Mouse (Mus musculus): ENCODE results near the gene Ric3. TPM values are rescaled to one million over a fixed set of nuclear protein-coding genes. Genes with fewer than 3 reads are reported as not detected.
"Not testable (repeated sequence)": the region's sequence is repeated elsewhere in the genome, so short reads cannot be mapped to it uniquely, and the experiment has no call there.

Ric3 gene
- 16.1 and 18.2 TPM in 2 replicates for polyA plus RNA-seq (2014; fragmentation: Nextera tagmentation; extraction: Ambion mirVana)

DNA sequence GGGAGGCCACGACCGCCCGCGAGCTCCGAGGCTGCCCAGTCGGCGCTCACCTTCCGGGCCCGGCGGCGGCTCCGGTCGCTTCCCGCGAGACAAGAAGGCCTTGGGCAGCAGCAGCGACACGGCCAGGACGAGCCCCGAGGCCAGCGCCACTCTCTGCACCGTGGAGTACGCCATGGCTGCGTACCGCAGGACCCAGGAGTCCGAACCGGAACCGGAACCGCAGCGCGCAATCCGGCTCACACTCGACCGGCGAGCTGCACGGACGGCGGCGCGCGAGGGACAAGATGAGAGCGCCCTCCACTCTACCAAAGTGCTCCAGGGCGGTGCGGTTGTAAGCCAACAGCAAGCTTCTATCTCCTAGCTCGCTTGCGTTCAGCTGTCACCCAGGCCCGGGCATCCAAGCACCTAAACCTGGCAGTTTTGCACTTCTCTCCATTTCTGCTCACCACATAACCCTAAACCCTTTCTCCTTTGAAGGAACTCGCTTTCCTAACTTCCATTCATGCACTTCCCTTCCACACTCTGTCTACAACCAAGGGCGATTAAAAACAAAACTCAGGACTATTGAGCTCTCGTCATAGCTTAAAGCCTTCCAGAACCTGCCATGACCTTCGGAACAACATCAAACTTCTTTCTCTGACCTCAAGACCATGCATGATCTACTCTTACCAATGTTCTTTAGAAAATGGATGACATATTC, at the start of gene Ric3:
Ric3 (minus strand) TSS at position 219 of the 700 bp plus-strand sequence.
- peak within 1 kb of the TSS; percentile 70 for H3K4me2 ChIP-seq (ENCODE audit: low read depth, low read length, severe bottlenecking)
- H3K4me1 ChIP-seq (replicated peaks; ENCODE audit: control insufficient read depth, insufficient read depth, low read length), result no peaks in the 10 kb centered on the region
- DNase-seq (ENCODE audit: low spot score) (peak; percentile 79), ATAC-seq (replicated peaks; ENCODE audit: low FRiP score) (peak; percentile 91)
- 4% methylated on average over 50 of the region's 50 CpGs for WGBS
- H3K9ac ChIP-seq (ENCODE audit: low read length), result peak within 1 kb of the TSS; percentile 77
- no peaks in the 10 kb centered on the region for H3K27me3 ChIP-seq (ENCODE audit: control insufficient read depth, insufficient read depth, low read length)
- peak within 1 kb of the TSS; percentile 69 for H3K4me3 ChIP-seq (ENCODE audit: low read depth, low read length)
- H3K9me3 ChIP-seq (ENCODE audit: control insufficient read depth, low read length), result no peaks in the 10 kb centered on the region
- no peaks in the 10 kb centered on the region for H3K36me3 ChIP-seq (ENCODE audit: control insufficient read depth, insufficient read depth, low read length)
- no peak within 1 kb of the TSS for H3K27ac ChIP-seq (ENCODE audit: low read depth, low read length)

DNA sequence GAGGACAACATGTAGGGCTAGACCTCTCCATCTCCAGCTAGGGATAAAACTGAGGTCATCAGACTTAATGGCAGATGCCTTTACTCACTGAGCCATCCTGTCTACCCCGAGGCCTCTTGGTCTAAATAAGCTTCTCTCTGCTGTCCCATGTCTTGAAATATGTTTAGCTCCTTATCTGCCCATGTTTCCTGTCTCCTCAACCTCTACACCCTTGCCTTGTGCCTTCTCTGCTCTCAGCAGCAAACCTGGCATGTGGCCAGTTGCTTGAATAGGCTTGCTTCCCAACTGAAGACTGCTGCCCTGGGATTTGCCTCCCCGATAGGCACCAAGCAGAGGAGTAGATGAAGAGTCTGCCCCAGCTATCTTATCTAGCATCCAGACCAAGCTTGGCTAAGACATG, 48.4 kb upstream of the Ric3 start:
- ATAC-seq (replicated peaks; ENCODE audit: low FRiP score), result no peak
- Histone ChIP-seq H3K4me2 (ENCODE audit: low read depth, low read length, severe bottlenecking) (no peak overlapping the region), H3K9ac (ENCODE audit: low read length) (no peak overlapping the region), H3K27ac (ENCODE audit: low read depth, low read length) (no peak overlapping the region), H3K4me3 (ENCODE audit: low read depth, low read length) (no peak overlapping the region), H3K9me3 (ENCODE audit: control insufficient read depth, low read length) (no peaks in the 10 kb centered on the region), H3K27me3 (ENCODE audit: control insufficient read depth, insufficient read depth, low read length) (no peaks in the 10 kb centered on the region; the same call in 1 of the 2 replicates), H3K36me3 (ENCODE audit: control insufficient read depth, insufficient read depth, low read length) (no peaks in the 10 kb centered on the region), H3K4me1 (replicated peaks; ENCODE audit: control insufficient read depth, insufficient read depth, low read length) (no peaks in the 10 kb centered on the region)
- 87% methylated on average over 2 of the region's 2 CpGs for WGBS
- DNase-seq (ENCODE audit: low spot score), result no peak

DNA sequence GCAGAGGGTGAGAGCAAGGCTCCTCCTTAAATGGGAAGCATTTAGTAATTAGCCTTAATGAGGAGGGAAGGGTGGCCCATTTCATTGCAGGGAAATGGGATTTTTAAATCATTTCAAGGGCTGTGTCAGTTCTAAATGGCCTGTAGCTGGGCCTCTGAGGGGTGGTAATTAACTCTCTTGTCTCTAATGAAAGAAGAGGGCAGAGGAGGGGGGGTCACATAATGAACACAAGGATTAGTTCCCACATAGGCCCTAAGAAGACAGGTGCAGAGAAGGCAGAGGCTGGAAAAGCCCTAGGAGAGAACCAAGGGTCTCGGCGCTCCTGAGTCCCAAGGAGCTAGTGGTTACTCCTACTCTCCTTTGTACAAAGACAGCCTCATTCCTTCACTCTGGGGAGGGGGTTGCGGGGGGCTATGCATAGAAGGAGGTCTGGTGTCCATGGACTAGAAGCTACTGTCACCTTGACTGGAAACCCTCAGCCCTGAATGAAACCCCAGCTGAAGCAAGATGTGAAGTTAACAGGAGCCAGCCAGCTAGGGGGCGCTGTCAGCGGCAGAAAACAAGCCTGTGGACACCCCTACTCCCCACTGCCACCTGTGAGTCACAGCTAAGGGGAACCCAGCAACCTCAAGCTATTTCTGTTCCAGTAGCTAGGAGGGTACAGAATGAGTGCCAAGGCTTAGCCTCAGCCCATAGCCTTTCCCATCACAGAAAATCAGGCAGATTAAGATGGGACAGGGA, 47.0 kb upstream of the Ric3 start:
- no peaks in the 10 kb centered on the region for H3K4me1 ChIP-seq (replicated peaks; ENCODE audit: control insufficient read depth, insufficient read depth, low read length)
- H3K27me3 ChIP-seq (ENCODE audit: control insufficient read depth, insufficient read depth, low read length), result no peaks in the 10 kb centered on the region; the same call in 1 of the 2 replicates
- no peaks in the 10 kb centered on the region for H3K36me3 ChIP-seq (ENCODE audit: control insufficient read depth, insufficient read depth, low read length)
- no peak overlapping the region for H3K4me3 ChIP-seq (ENCODE audit: low read depth, low read length)
- H3K4me2 ChIP-seq (ENCODE audit: low read depth, low read length, severe bottlenecking), result no peak overlapping the region
- H3K9me3 ChIP-seq (ENCODE audit: control insufficient read depth, low read length), result no peaks in the 10 kb centered on the region
- no peak for DNase-seq (ENCODE audit: low spot score)
- H3K27ac ChIP-seq (ENCODE audit: low read depth, low read length), result no peak overlapping the region
- H3K9ac ChIP-seq (ENCODE audit: low read length), result no peak overlapping the region
- 65% methylated on average over 5 of the region's 5 CpGs for WGBS
- peak; percentile 65 for ATAC-seq (replicated peaks; ENCODE audit: low FRiP score)

GRCm38 (mm10) chr7:109129442-109129841, 46.3 kb upstream of the Ric3 start:
- Histone ChIP-seq H3K36me3 (ENCODE audit: control insufficient read depth, insufficient read depth, low read length) (no peaks in the 10 kb centered on the region), H3K4me3 (ENCODE audit: low read depth, low read length) (no peak overlapping the region), H3K27ac (ENCODE audit: low read depth, low read length) (no peak overlapping the region), H3K9me3 (ENCODE audit: control insufficient read depth, low read length) (no peaks in the 10 kb centered on the region), H3K4me1 (replicated peaks; ENCODE audit: control insufficient read depth, insufficient read depth, low read length) (no peaks in the 10 kb centered on the region), H3K4me2 (ENCODE audit: low read depth, low read length, severe bottlenecking) (no peak overlapping the region), H3K27me3 (ENCODE audit: control insufficient read depth, insufficient read depth, low read length) (no peaks in the 10 kb centered on the region; the same call in 1 of the 2 replicates), H3K9ac (ENCODE audit: low read length) (no peak overlapping the region)
- ATAC-seq (replicated peaks; ENCODE audit: low FRiP score), result no peak
- no peak for DNase-seq (ENCODE audit: low spot score)

GRCm38 (mm10) chr7:109115929-109116328, 32.8 kb upstream of the Ric3 start:
- Histone ChIP-seq H3K9me3 (ENCODE audit: control insufficient read depth, low read length) (no peaks in the 10 kb centered on the region), H3K27ac (ENCODE audit: low read depth, low read length) (peak overlapping the region; percentile 86), H3K4me2 (ENCODE audit: low read depth, low read length, severe bottlenecking) (peak overlapping the region; percentile 20; the same call in 1 of the 2 replicates), H3K27me3 (ENCODE audit: control insufficient read depth, insufficient read depth, low read length) (peaks cover 10% of the 10 kb centered on the region; the same call in 1 of the 2 replicates), H3K9ac (ENCODE audit: low read length) (no peak overlapping the region), H3K4me3 (ENCODE audit: low read depth, low read length) (no peak overlapping the region), H3K4me1 (replicated peaks; ENCODE audit: control insufficient read depth, insufficient read depth, low read length) (peaks cover 13% of the 10 kb centered on the region), H3K36me3 (ENCODE audit: control insufficient read depth, insufficient read depth, low read length) (no peaks in the 10 kb centered on the region)
- WGBS, result 41% methylated on average over 4 of the region's 4 CpGs
- peak; percentile 35 for ATAC-seq (replicated peaks; ENCODE audit: low FRiP score)
- DNase-seq (ENCODE audit: low spot score), result no peak

DNA sequence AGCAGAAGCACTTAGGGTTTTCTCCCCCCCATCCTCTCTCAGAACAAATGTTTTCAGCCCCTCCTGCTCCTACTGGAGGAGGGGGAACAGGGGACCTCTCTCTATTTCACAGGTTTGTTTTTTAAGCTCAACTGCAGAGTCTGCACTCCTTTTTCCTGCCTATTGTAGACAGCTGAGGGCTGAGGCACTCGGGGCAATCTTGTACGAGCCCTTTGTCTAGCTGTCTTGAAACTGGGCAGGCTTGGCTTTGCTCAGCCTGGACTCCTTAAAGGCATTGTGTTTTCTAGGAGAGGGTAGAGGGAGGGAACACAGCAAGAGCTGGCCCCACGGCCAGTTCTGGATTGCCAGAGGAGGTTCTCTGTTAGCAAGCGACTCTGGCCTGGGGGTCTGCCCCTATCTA, 32.4 kb upstream of the Ric3 start:
- Histone ChIP-seq H3K4me1 (replicated peaks; ENCODE audit: control insufficient read depth, insufficient read depth, low read length) (peaks cover 14% of the 10 kb centered on the region), H3K27ac (ENCODE audit: low read depth, low read length) (peak overlapping the region; percentile 86), H3K27me3 (ENCODE audit: control insufficient read depth, insufficient read depth, low read length) (peaks cover 10% of the 10 kb centered on the region; the same call in 1 of the 2 replicates)
- H3K4me3 ChIP-seq (ENCODE audit: low read depth, low read length); H3K4me2 ChIP-seq (ENCODE audit: low read depth, low read length, severe bottlenecking); H3K9ac ChIP-seq (ENCODE audit: low read length); H3K9me3 ChIP-seq (ENCODE audit: control insufficient read depth, low read length); H3K36me3 ChIP-seq (ENCODE audit: control insufficient read depth, insufficient read depth, low read length); DNase-seq (ENCODE audit: low spot score): not testable (repeated sequence)
- WGBS, result no CpG with 5 or more reads among the region's 4 CpGs
- peak; percentile 89 for ATAC-seq (replicated peaks; ENCODE audit: low FRiP score)

GRCm38 (mm10) chr7:109114950-109115349, 31.8 kb upstream of the Ric3 start:
- 23% methylated on average over 10 of the region's 10 CpGs for WGBS
- no peaks in the 10 kb centered on the region for H3K36me3 ChIP-seq (ENCODE audit: control insufficient read depth, insufficient read depth, low read length)
- peaks cover 10% of the 10 kb centered on the region; the same call in 1 of the 2 replicates for H3K27me3 ChIP-seq (ENCODE audit: control insufficient read depth, insufficient read depth, low read length)
- ATAC-seq (replicated peaks; ENCODE audit: low FRiP score) (peak; percentile 85), DNase-seq (ENCODE audit: low spot score) (peak; percentile 74)
- H3K9me3 ChIP-seq (ENCODE audit: control insufficient read depth, low read length), result no peaks in the 10 kb centered on the region
- peaks cover 14% of the 10 kb centered on the region for H3K4me1 ChIP-seq (replicated peaks; ENCODE audit: control insufficient read depth, insufficient read depth, low read length)
- H3K4me3 ChIP-seq (ENCODE audit: low read depth, low read length), result no peak overlapping the region
- peak overlapping the region; percentile 26; the same call in 1 of the 2 replicates for H3K27ac ChIP-seq (ENCODE audit: low read depth, low read length)
- 0 out of 2 replicates have a peak overlapping the region, but pooled peaks have one; percentile 1 for H3K4me2 ChIP-seq (ENCODE audit: low read depth, low read length, severe bottlenecking)
- no peak overlapping the region for H3K9ac ChIP-seq (ENCODE audit: low read length)

- Histone ChIP-seq H3K4me3 (ENCODE audit: low read depth, low read length) (no peak overlapping the region), H3K4me1 (replicated peaks; ENCODE audit: control insufficient read depth, insufficient read depth, low read length) (peaks cover 11% of the 10 kb centered on the region), H3K27me3 (ENCODE audit: control insufficient read depth, insufficient read depth, low read length) (peaks cover 10% of the 10 kb centered on the region; the same call in 1 of the 2 replicates), H3K36me3 (ENCODE audit: control insufficient read depth, insufficient read depth, low read length) (no peaks in the 10 kb centered on the region), H3K9me3 (ENCODE audit: control insufficient read depth, low read length) (no peaks in the 10 kb centered on the region), H3K9ac (ENCODE audit: low read length) (no peak overlapping the region), H3K4me2 (ENCODE audit: low read depth, low read length, severe bottlenecking) (no peak overlapping the region), H3K27ac (ENCODE audit: low read depth, low read length) (no peak overlapping the region)
- no peak for DNase-seq (ENCODE audit: low spot score)
- ATAC-seq (replicated peaks; ENCODE audit: low FRiP score), result no peak
- 43% methylated on average over 5 of the region's 5 CpGs for WGBS
Observed at GRCm38 (mm10) chr7:109111000-109111399, 27.9 kb upstream of the Ric3 start.

Data from forebrain, embryonic 11.5 days (tissue).